Mouse (Mus musculus): ENCODE data around the gene Pld2. TPM values are rescaled to one million over a fixed set of nuclear protein-coding genes. Genes with fewer than 3 reads are reported as not detected.

Pld2 gene
- polyA plus RNA-seq (2015; fragmentation: Nextera tagmentation; extraction: Ambion mirVana), result 9.3 and 11.2 TPM in 2 replicates

DNA sequence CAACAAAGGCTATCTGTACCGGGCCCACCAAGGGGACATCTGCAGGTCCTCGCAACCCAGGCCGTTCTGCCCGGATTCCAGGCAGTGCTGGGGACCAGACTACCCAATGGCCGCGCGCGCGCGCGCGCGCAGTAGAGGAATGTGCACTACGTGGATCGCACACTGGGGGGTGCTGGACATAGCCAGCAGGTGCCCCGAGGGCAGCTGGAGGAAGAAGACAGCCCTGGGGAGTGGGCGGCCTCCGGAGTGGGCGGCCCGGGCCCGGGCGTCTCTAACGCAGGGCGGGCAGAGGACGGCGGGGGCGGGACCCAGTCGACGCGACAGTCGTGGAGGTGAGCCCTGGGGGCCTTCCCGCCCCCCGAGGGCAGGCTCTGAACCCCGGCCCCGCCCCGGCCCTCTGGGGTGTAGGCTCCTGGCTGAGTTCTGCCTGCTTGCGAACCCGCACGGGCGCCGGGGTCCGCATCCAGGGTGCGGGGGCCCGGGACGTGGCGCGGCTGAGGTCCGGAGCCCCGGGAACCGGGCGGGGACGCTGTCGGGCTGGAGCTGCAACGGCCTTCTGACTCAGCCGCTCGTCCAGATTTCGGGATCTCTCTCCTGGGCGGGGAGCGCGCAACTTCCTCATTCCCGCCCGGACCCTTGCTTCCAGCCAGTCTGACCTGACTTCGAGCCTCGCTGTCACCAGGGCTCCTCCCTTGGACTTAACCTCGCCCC lies at the start of gene Pld2:
Gene Pld2 (plus strand): TSS at position 188 of the 711 bp plus-strand sequence.
- Histone ChIP-seq H3K9ac (peak within 1 kb of the TSS; percentile 89), H3K27me3 (replicated peaks) (no peaks in the 10 kb centered on the region; the same call in 1 of the 2 replicates), H3K27ac (replicated peaks) (peak within 1 kb of the TSS; percentile 66), H3K4me3 (peak within 1 kb of the TSS; percentile 74), H3K36me3 (peaks cover 17% of the 10 kb centered on the region), H3K4me2 (peak within 1 kb of the TSS; percentile 75), H3K9me3 (no peaks in the 10 kb centered on the region), H3K4me1 (peaks cover 35% of the 10 kb centered on the region)
- WGBS, result under 1% methylated on average over 64 of the region's 65 CpGs
- ATAC-seq (ENCODE audit: extremely low read depth, insufficient number of reproducible peaks, low FRiP score, low TSS enrichment), result peak; percentile 83

- Histone ChIP-seq H3K9me3 (no peaks in the 10 kb centered on the region), H3K4me3 (no peak overlapping the region), H3K27me3 (replicated peaks) (0 out of 2 replicates have a peak, but pooled peaks cover 5% of the 10 kb centered on the region), H3K4me2 (no peak overlapping the region), H3K4me1 (no peaks in the 10 kb centered on the region), H3K9ac (no peak overlapping the region), H3K36me3 (no peaks in the 10 kb centered on the region), H3K27ac (replicated peaks) (no peak overlapping the region)
- 64% methylated on average over 14 of the region's 14 CpGs for WGBS
- no peak for ATAC-seq (ENCODE audit: extremely low read depth, insufficient number of reproducible peaks, low FRiP score, low TSS enrichment)
Observed at GRCm38 (mm10) chr11:70499566-70500475, 40.0 kb upstream of the Pld2 start.

GRCm38 (mm10) chr11:70500476-70500812 lies 39.4 kb upstream of the Pld2 start:
- H3K4me1 ChIP-seq, result no peaks in the 10 kb centered on the region
- no peaks in the 10 kb centered on the region for H3K36me3 ChIP-seq
- no peak overlapping the region for H3K4me3 ChIP-seq

GRCm38 (mm10) chr11:70502018-70502417 lies 37.8 kb upstream of the Pld2 start:
- no peaks in the 10 kb centered on the region for H3K9me3 ChIP-seq
- peaks cover 15% of the 10 kb centered on the region; the same call in 1 of the 2 replicates for H3K27me3 ChIP-seq (replicated peaks)
- no peak for ATAC-seq (ENCODE audit: extremely low read depth, insufficient number of reproducible peaks, low FRiP score, low TSS enrichment)
- H3K4me2 ChIP-seq, result no peak overlapping the region
- 49% methylated on average over 3 of the region's 3 CpGs for WGBS
- H3K4me1 ChIP-seq, result no peaks in the 10 kb centered on the region
- no peak overlapping the region for H3K4me3 ChIP-seq
- H3K27ac ChIP-seq (replicated peaks), result no peak overlapping the region
- H3K9ac ChIP-seq, result no peak overlapping the region
- H3K36me3 ChIP-seq, result no peaks in the 10 kb centered on the region

More at GRCm38 (mm10) chr11:70500476-70500812, 39.4 kb upstream of the Pld2 start:
- no peak overlapping the region for H3K9ac ChIP-seq
- 88% methylated on average over 1 of the region's 1 CpGs for WGBS
- no peaks in the 10 kb centered on the region for H3K9me3 ChIP-seq
- no peak overlapping the region for H3K4me2 ChIP-seq
- H3K27me3 ChIP-seq (replicated peaks), result peaks cover 11% of the 10 kb centered on the region; the same call in 1 of the 2 replicates
- H3K27ac ChIP-seq (replicated peaks), result no peak overlapping the region
- ATAC-seq (ENCODE audit: extremely low read depth, insufficient number of reproducible peaks, low FRiP score, low TSS enrichment), result no peak

GRCm38 (mm10) chr11:70504970-70505369 lies 34.9 kb upstream of the Pld2 start, which contains the start of gene Tm4sf5:
Tm4sf5 (plus strand) TSS chr11:70505244.
- Histone ChIP-seq H3K36me3 (no peaks in the 10 kb centered on the region), H3K9me3 (no peaks in the 10 kb centered on the region), H3K4me1 (peaks cover 3% of the 10 kb centered on the region; the same call in 1 of the 2 replicates), H3K9ac (no peak within 1 kb of the TSS), H3K4me3 (no peak within 1 kb of the TSS), H3K27me3 (replicated peaks) (peaks cover 40% of the 10 kb centered on the region), H3K4me2 (no peak within 1 kb of the TSS), H3K27ac (replicated peaks) (no peak within 1 kb of the TSS)
- WGBS, result 41% methylated on average over 9 of the region's 9 CpGs
- ATAC-seq (ENCODE audit: extremely low read depth, insufficient number of reproducible peaks, low FRiP score, low TSS enrichment), result no peak

DNA sequence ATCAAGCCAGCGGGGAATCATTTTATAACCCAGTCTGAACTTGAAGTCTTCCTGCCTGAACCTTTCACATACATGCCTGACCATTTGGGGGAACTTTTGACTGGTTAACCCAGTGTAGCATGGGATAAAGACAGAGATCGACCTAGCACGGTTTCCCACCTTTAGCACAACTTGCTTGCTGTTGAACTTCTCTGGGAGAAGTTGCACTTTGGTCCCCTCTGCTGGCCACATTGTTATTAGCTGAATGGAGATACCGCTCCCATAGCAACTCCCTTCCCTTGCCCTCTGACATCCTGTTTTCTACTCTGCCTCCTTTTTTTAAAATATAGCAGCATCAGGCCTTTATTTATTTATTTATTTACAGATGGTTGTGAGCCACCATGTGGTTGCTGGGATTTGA lies 33.5 kb upstream of the Pld2 start:
- ATAC-seq (ENCODE audit: extremely low read depth, insufficient number of reproducible peaks, low FRiP score, low TSS enrichment), result no peak
- peak overlapping the region; percentile 37; the same call in 1 of the 2 replicates for H3K4me2 ChIP-seq

DNA sequence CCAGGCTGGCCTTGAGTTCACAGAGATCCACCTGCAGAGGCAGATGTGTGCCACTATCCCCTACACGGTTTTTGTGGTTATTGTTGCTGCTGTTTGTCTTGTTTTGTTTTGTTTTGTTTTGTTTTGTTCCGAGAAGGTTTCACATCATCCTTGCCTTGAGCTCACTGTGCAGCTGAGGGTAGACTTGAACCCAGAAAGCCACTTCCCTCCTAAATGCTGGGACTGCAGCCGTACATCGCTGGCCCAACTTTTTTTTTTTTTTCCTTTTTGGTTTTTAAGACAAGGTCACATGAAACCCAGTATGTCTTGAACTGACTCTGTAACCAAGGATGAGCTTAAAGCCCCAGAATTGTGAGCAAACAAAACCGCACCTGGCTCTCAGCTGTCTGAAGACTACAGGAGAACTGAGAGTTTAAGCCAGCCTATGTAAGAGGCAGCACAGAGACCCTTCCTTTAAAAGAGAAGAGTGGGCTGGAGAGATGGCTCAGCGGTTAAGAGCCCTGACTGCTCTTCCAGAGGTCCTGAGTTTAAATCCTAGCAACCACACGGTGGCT lies 32.8 kb upstream of the Pld2 start:
- no peak overlapping the region for H3K4me3 ChIP-seq
- 67% methylated on average over 7 of the region's 7 CpGs for WGBS
- no peak for ATAC-seq (ENCODE audit: extremely low read depth, insufficient number of reproducible peaks, low FRiP score, low TSS enrichment)

More for the DNA sequence above, 33.5 kb upstream of the Pld2 start:
- no peaks in the 10 kb centered on the region for H3K36me3 ChIP-seq
- peaks cover 49% of the 10 kb centered on the region for H3K27me3 ChIP-seq (replicated peaks)
- 22% methylated on average over 4 of the region's 4 CpGs for WGBS
- no peak overlapping the region for H3K27ac ChIP-seq (replicated peaks)
- H3K4me3 ChIP-seq, result no peak overlapping the region
- no peaks in the 10 kb centered on the region for H3K9me3 ChIP-seq
- H3K9ac ChIP-seq, result no peak overlapping the region
- peaks cover 9% of the 10 kb centered on the region; the same call in 1 of the 2 replicates for H3K4me1 ChIP-seq

DNA sequence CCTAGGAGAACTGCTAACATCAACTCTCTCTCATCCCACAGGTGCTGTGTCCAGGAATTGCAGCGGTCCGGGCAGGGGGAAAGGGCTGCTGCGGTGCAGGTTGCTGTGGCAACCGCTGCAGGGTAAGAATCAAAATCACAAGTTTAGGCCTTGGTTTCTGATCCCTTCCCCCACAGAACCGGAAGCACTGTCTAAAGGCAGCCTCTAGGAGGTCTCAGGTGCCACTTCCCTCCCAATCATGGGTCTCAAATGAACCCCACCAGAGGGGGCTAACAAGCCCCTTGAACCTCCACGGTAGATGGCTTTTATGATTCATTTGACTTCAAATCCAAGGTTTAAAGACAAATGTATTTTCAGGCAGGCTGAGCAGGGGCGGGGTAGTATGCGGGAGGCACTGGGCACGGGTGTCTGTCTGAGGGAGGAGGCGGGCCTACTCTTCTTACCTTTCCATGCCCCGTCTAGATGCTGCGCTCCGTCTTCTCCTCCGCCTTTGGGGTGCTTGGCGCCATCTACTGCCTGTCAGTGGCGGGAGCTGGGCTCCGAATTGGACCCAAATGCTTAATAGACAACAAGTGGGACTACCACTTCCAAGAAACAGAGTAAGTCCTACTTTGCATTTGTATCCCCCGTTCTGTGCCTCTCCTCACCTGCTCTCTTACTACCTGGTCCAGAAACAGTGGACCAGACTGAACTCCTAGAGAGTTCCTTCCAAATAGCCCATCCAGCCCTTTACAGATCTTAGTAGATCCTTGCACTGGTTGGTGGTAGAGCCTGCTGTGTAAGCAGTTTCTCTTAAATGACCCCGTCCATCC lies 29.9 kb upstream of the Pld2 start:
- Histone ChIP-seq H3K4me3 (0 out of 2 replicates have a peak overlapping the region, but pooled peaks have one; percentile 14), H3K4me2 (peak overlapping the region; percentile 40), H3K27me3 (replicated peaks) (peaks cover 42% of the 10 kb centered on the region), H3K9ac (peak overlapping the region; percentile 37; the same call in 1 of the 2 replicates), H3K4me1 (peaks cover 9% of the 10 kb centered on the region; the same call in 1 of the 2 replicates), H3K9me3 (no peaks in the 10 kb centered on the region), H3K27ac (replicated peaks) (no peak overlapping the region), H3K36me3 (no peaks in the 10 kb centered on the region)
- 10% methylated on average over 19 of the region's 19 CpGs for WGBS
- ATAC-seq (ENCODE audit: extremely low read depth, insufficient number of reproducible peaks, low FRiP score, low TSS enrichment), result no peak

More for the DNA sequence above, 32.8 kb upstream of the Pld2 start:
- no peak overlapping the region for H3K27ac ChIP-seq (replicated peaks)
- H3K27me3 ChIP-seq (replicated peaks), result peaks cover 49% of the 10 kb centered on the region
- H3K9ac ChIP-seq, result no peak overlapping the region
- peaks cover 9% of the 10 kb centered on the region; the same call in 1 of the 2 replicates for H3K4me1 ChIP-seq
- no peaks in the 10 kb centered on the region for H3K9me3 ChIP-seq
- H3K4me2 ChIP-seq, result no peak overlapping the region
- H3K36me3 ChIP-seq, result no peaks in the 10 kb centered on the region

- no peaks in the 10 kb centered on the region for H3K36me3 ChIP-seq
- H3K4me3 ChIP-seq, result no peak overlapping the region
- 70% methylated on average over 2 of the region's 2 CpGs for WGBS
- peaks cover 9% of the 10 kb centered on the region; the same call in 1 of the 2 replicates for H3K4me1 ChIP-seq
- no peak overlapping the region for H3K9ac ChIP-seq
- no peak for ATAC-seq (ENCODE audit: extremely low read depth, insufficient number of reproducible peaks, low FRiP score, low TSS enrichment)
- H3K27ac ChIP-seq (replicated peaks), result no peak overlapping the region
- H3K4me2 ChIP-seq, result no peak overlapping the region
- H3K27me3 ChIP-seq (replicated peaks), result peaks cover 34% of the 10 kb centered on the region
- H3K9me3 ChIP-seq, result no peaks in the 10 kb centered on the region
Observed at GRCm38 (mm10) chr11:70511242-70511641, 28.6 kb upstream of the Pld2 start.

DNA sequence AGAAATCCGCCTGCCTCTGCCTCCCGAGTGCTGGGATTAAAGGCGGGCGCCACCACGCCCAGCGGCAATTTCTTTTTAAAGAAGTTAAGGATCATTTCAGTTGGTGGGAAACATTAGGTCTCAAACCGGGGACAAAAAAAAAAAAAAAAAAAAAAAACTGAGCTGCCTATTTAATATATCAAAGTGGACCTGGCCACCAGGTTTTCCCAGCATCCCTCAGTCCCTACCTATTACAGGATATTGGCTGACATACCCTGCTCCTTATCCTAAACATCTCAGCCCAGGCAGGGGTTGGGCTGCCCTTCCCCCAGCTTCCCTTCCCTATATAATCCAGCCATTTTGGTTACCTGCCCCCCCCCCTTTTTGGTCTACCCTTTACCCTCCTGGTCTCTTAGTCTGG lies 28.0 kb upstream of the Pld2 start:
- H3K27me3 ChIP-seq (replicated peaks), result peaks cover 34% of the 10 kb centered on the region
- WGBS, result 85% methylated on average over 7 of the region's 7 CpGs
- no peak overlapping the region for H3K9ac ChIP-seq
- H3K4me2 ChIP-seq, result no peak overlapping the region
- ATAC-seq (ENCODE audit: extremely low read depth, insufficient number of reproducible peaks, low FRiP score, low TSS enrichment), result no peak
- H3K4me1 ChIP-seq, result peaks cover 9% of the 10 kb centered on the region; the same call in 1 of the 2 replicates
- no peaks in the 10 kb centered on the region for H3K9me3 ChIP-seq
- H3K4me3 ChIP-seq, result no peak overlapping the region
- no peak overlapping the region for H3K27ac ChIP-seq (replicated peaks)
- H3K36me3 ChIP-seq, result no peaks in the 10 kb centered on the region
